10 mouse cellular contexts compared by ENCODE assay signal in the genomic region with DNA sequence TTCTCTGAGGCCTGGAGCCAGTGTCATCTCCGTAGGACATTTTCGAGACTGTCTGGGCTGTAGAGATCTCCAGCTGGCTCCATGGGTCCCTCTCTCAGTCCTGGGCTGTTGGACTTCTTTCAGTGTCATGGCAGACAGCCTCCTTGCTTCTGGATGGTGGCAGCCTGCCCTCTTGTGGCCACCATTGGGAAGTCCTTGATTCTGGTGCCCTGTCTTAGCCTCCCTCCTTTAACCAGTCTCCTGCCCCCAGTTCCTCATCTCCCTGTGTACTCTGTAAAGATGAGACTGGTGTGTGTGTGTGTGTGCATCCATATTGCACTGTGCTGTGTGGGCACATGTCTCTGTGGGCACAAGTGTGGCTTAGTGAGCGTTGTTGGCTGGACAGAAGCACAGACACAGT. TPM values are rescaled to one million over a fixed set of nuclear protein-coding genes. Genes with fewer than 3 reads are reported as not detected.
DNase-seq lines count a peak whose midpoint lies in the region; ATAC-seq and TF ChIP-seq lines count a peak whose summit lies in the region.
"Had no signal": no experiment of that assay in that cellular context is flagged by ENCODE, and none has a peak within 500 bp of the region (broad histone marks: within the 10 kb centered on the region; RNA-seq: fewer than 3 reads in every experiment).

No protein-coding gene starts in this region.

- H3K4me1 ChIP-seq in liver, embryonic 14.5 days (replicated peaks; ENCODE audit: control insufficient read depth in 2 of 2, insufficient read depth in 2 of 2, low read length in 1 of 2): no peaks in the 10 kb centered on the region
- H3K4me1 ChIP-seq in liver, embryonic 11.5 days (replicated peaks; ENCODE audit: control insufficient read depth, insufficient read depth, low read length): no peaks in the 10 kb centered on the region
- no peaks in the 10 kb centered on the region for H3K4me1 ChIP-seq in embryonic facial prominence, embryonic 11.5 days (ENCODE audit: control insufficient read depth, insufficient read depth, low read length)
- no peaks in the 10 kb centered on the region for H3K4me1 ChIP-seq in limb, embryonic 14.5 days (ENCODE audit: control insufficient read depth, insufficient read depth, low read length)
- H3K4me1 ChIP-seq: embryonic facial prominence, embryonic 13.5 days; lung, embryonic 15.5 days had no signal

- no peak for TF ChIP-seq POLR2A in limb, embryonic 14.5 days (IDR thresholded peaks at IDR 0.05; ENCODE audit: borderline replicate concordance, extremely low read depth, insufficient read depth, insufficient read length)

- H3K36me3 ChIP-seq in liver, embryonic 14.5 days (replicated peaks; ENCODE audit: control insufficient read depth, insufficient read depth, low read depth): no peaks in the 10 kb centered on the region
- H3K36me3 ChIP-seq in liver, embryonic 11.5 days (ENCODE audit: control insufficient read depth, insufficient read depth, low read length): no peaks in the 10 kb centered on the region
- H3K36me3 ChIP-seq in embryonic facial prominence, embryonic 11.5 days (replicated peaks; ENCODE audit: control insufficient read depth, insufficient read depth, low read depth, low read length): no peaks in the 10 kb centered on the region
- no peaks in the 10 kb centered on the region for H3K36me3 ChIP-seq in limb, embryonic 14.5 days (ENCODE audit: control insufficient read depth, insufficient read depth, low read length)
- H3K36me3 ChIP-seq: lung, embryonic 15.5 days had no signal

- H3K27me3 ChIP-seq in liver, embryonic 14.5 days (ENCODE audit: control insufficient read depth, insufficient read depth, low read length): no peaks in the 10 kb centered on the region
- H3K27me3 ChIP-seq in liver, embryonic 11.5 days (replicated peaks; ENCODE audit: control insufficient read depth, insufficient read depth, low read length): no peaks in the 10 kb centered on the region
- H3K27me3 ChIP-seq in embryonic facial prominence, embryonic 11.5 days (ENCODE audit: control insufficient read depth, insufficient read depth, low read length): no peaks in the 10 kb centered on the region
- H3K27me3 ChIP-seq in limb, embryonic 14.5 days (ENCODE audit: control insufficient read depth, insufficient read depth, low read length): no peaks in the 10 kb centered on the region
- H3K27me3 ChIP-seq: embryonic facial prominence, embryonic 13.5 days; lung, embryonic 15.5 days had no signal

- no peak for ATAC-seq in liver, embryonic 14.5 days (ENCODE audit: insufficient read depth)
- ATAC-seq in liver, embryonic 11.5 days (replicated peaks; ENCODE audit: low FRiP score): no peak
- ATAC-seq in embryonic facial prominence, embryonic 11.5 days (replicated peaks; ENCODE audit: insufficient number of reproducible peaks, low FRiP score, low TSS enrichment, low read depth): 0 out of 2 replicates have a peak, but pooled peaks have one; percentile 47
- ATAC-seq in inflammation-experienced regulatory T-cells, adult 6 months: peak; percentile 50
- ATAC-seq in limb, embryonic 14.5 days (ENCODE audit: low FRiP score, low read depth): 0 out of 2 replicates have a peak, but pooled peaks have one; percentile 43
- no peak for ATAC-seq in erythroblast, adult 5-6 weeks (replicated peaks; ENCODE audit: low FRiP score, poor library complexity, severe bottlenecking)

- H3K9ac ChIP-seq in liver, embryonic 14.5 days (replicated peaks): no peak overlapping the region
- no peak overlapping the region for H3K9ac ChIP-seq in liver, embryonic 11.5 days (ENCODE audit: low read depth, low read length)
- H3K9ac ChIP-seq in embryonic facial prominence, embryonic 11.5 days (replicated peaks; ENCODE audit: low read length): no peak overlapping the region
- H3K9ac ChIP-seq in limb, embryonic 14.5 days (ENCODE audit: low read depth, low read length, severe bottlenecking): no peak overlapping the region
- H3K9ac ChIP-seq: embryonic facial prominence, embryonic 13.5 days; lung, embryonic 15.5 days had no signal

- 52% methylated on average over 3 of the region's 3 CpGs for WGBS in liver, embryonic 14.5 days (ENCODE audit: insufficient replicate concordance)
- 67% methylated on average over 3 of the region's 3 CpGs for WGBS in liver, embryonic 11.5 days
- WGBS in embryonic facial prominence, embryonic 11.5 days: 62% methylated on average over 3 of the region's 3 CpGs
- 83% methylated on average over 3 of the region's 3 CpGs for WGBS in limb, embryonic 14.5 days

- no peak overlapping the region for H3K27ac ChIP-seq in liver, embryonic 14.5 days
- no peak overlapping the region for H3K27ac ChIP-seq in liver, embryonic 11.5 days (ENCODE audit: low read depth, low read length)
- no peak overlapping the region for H3K27ac ChIP-seq in embryonic facial prominence, embryonic 11.5 days (replicated peaks; ENCODE audit: low read depth, low read length)
- no peak overlapping the region for H3K27ac ChIP-seq in limb, embryonic 14.5 days (replicated peaks; ENCODE audit: low read depth, low read length)
- H3K27ac ChIP-seq: embryonic facial prominence, embryonic 13.5 days; lung, embryonic 15.5 days had no signal

- TF ChIP-seq CTCF in liver, embryonic 14.5 days (IDR thresholded peaks at IDR 0.05; ENCODE audit: low read depth): peak; percentile 81

- no peaks in the 10 kb centered on the region for H3K9me3 ChIP-seq in liver, embryonic 14.5 days (ENCODE audit: control insufficient read depth, low read length)
- no peaks in the 10 kb centered on the region for H3K9me3 ChIP-seq in liver, embryonic 11.5 days (ENCODE audit: control insufficient read depth, low read length)
- H3K9me3 ChIP-seq in embryonic facial prominence, embryonic 11.5 days (replicated peaks; ENCODE audit: control insufficient read depth, low read length): no peaks in the 10 kb centered on the region
- H3K9me3 ChIP-seq in limb, embryonic 14.5 days (ENCODE audit: control insufficient read depth, low read length): no peaks in the 10 kb centered on the region
- H3K9me3 ChIP-seq: embryonic facial prominence, embryonic 13.5 days; lung, embryonic 15.5 days had no signal

- TF ChIP-seq EP300 in liver, embryonic 14.5 days (IDR thresholded peaks at IDR 0.05; ENCODE audit: low read depth): no peak

- H3K4me3 ChIP-seq in liver, embryonic 14.5 days (ENCODE audit: insufficient read depth in 1 of 2, low read depth in 2 of 2, low read length in 2 of 2): no peak overlapping the region
- no peak overlapping the region for H3K4me3 ChIP-seq in liver, embryonic 11.5 days (ENCODE audit: low read depth, low read length)
- H3K4me3 ChIP-seq in embryonic facial prominence, embryonic 11.5 days (ENCODE audit: low read depth, low read length): no peak overlapping the region
- H3K4me3 ChIP-seq in limb, embryonic 14.5 days (replicated peaks; ENCODE audit: low read length): no peak overlapping the region
- H3K4me3 ChIP-seq: embryonic facial prominence, embryonic 13.5 days; lung, embryonic 15.5 days had no signal

- DNase-seq in liver, embryonic 14.5 days (ENCODE audit: low read depth in 3 of 3, low spot score in 3 of 3): no peak
- no peak for DNase-seq in liver, embryonic 11.5 days (ENCODE audit: low spot score)
- peak; percentile 51 for DNase-seq in adrenal gland, postnatal 25 days
- peak; percentile 50 for DNase-seq in embryonic facial prominence, embryonic 11.5 days (ENCODE audit: low spot score)
- peak; percentile 45 for DNase-seq in limb, embryonic 14.5 days (ENCODE audit: low spot score)
- peak; percentile 76 for DNase-seq in retina, embryonic 14.5 days (ENCODE audit: low spot score)

- H3K4me2 ChIP-seq in liver, embryonic 14.5 days (ENCODE audit: low read depth): no peak overlapping the region
- no peak overlapping the region for H3K4me2 ChIP-seq in liver, embryonic 11.5 days
- H3K4me2 ChIP-seq in embryonic facial prominence, embryonic 11.5 days (ENCODE audit: low read depth, low read length): no peak overlapping the region
- no peak overlapping the region for H3K4me2 ChIP-seq in limb, embryonic 14.5 days (replicated peaks; ENCODE audit: low read depth, low read length, severe bottlenecking)
- H3K4me2 ChIP-seq: embryonic facial prominence, embryonic 13.5 days; lung, embryonic 15.5 days had no signal

RNA-seq across cellular contexts. Expression of gene Crmp1, which starts 46.6 kb away (rescaled TPM):
- 0.49 and 1.3 TPM in 2 replicates for polyA plus RNA-seq in liver, embryonic 14.5 days (2012; rRNA removed)
- 0.18 and 0.34 TPM in 2 replicates for polyA plus RNA-seq in liver, embryonic 14.5 days (2014; fragmentation: Nextera tagmentation; extraction: Ambion mirVana)
- polyA plus RNA-seq in liver, embryonic 11.5 days (2014; fragmentation: Nextera tagmentation; extraction: Ambion mirVana): 9.4 and 11.8 TPM in 2 replicates
- 5.0 and 9.5 TPM in 2 replicates for total RNA-seq in adrenal gland, postnatal 25 days (2021)
- 82.9 and 96.6 TPM in 2 replicates for polyA plus RNA-seq in embryonic facial prominence, embryonic 11.5 days (2014; fragmentation: Nextera tagmentation; extraction: Ambion mirVana)
- polyA plus RNA-seq in inflammation-experienced regulatory T-cells, adult 6 months (2017; shearing (Covaris generic)): 10 to 100 TPM in 2 of 3 experiments, 1 to 10 TPM in 1; 9.3 to 31.3 (median 12.3) TPM
- 11.5 and 15.3 TPM in 2 replicates for polyA plus RNA-seq in limb, embryonic 14.5 days (2012; rRNA removed)
- 9.3 and 9.8 TPM in 2 replicates for polyA plus RNA-seq in limb, embryonic 14.5 days (2014; fragmentation: Nextera tagmentation; extraction: Ambion mirVana)
- total RNA-seq in erythroblast, adult 5-6 weeks (2015; ENCODE audit: low replicate concordance): not detected in 2 replicates
- not detected in 2 replicates for total RNA-seq in erythroblast, adult 5-6 weeks (2017; ENCODE audit: low replicate concordance)

RNA-seq across cellular contexts. Expression of gene Evc, which starts 48.3 kb away (rescaled TPM):
- polyA plus RNA-seq in liver, embryonic 14.5 days (2012; rRNA removed): 1.6 and 2.2 TPM in 2 replicates
- polyA plus RNA-seq in liver, embryonic 14.5 days (2014; fragmentation: Nextera tagmentation; extraction: Ambion mirVana): 0.91 and 1.2 TPM in 2 replicates
- polyA plus RNA-seq in liver, embryonic 11.5 days (2014; fragmentation: Nextera tagmentation; extraction: Ambion mirVana): 7.9 and 8.8 TPM in 2 replicates
- total RNA-seq in adrenal gland, postnatal 25 days (2021): 12.5 and 16.9 TPM in 2 replicates
- 15.7 and 17.7 TPM in 2 replicates for polyA plus RNA-seq in embryonic facial prominence, embryonic 11.5 days (2014; fragmentation: Nextera tagmentation; extraction: Ambion mirVana)
- not detected for polyA plus RNA-seq in inflammation-experienced regulatory T-cells, adult 6 months (2017; shearing (Covaris generic))
- polyA plus RNA-seq in limb, embryonic 14.5 days (2012; rRNA removed): 69.9 and 80.7 TPM in 2 replicates
- 23.5 and 25.6 TPM in 2 replicates for polyA plus RNA-seq in limb, embryonic 14.5 days (2014; fragmentation: Nextera tagmentation; extraction: Ambion mirVana)
- not detected in 2 replicates for total RNA-seq in erythroblast, adult 5-6 weeks (2015; ENCODE audit: low replicate concordance)
- total RNA-seq in erythroblast, adult 5-6 weeks (2017; ENCODE audit: low replicate concordance): not detected in 2 replicates

RNA-seq across cellular contexts. Expression of gene Evc2, which starts 49.9 kb away (rescaled TPM):
- polyA plus RNA-seq in liver, embryonic 14.5 days (2012; rRNA removed): 2.2 TPM in 2 replicates
- polyA plus RNA-seq in liver, embryonic 14.5 days (2014; fragmentation: Nextera tagmentation; extraction: Ambion mirVana): 0.93 and 1.3 TPM in 2 replicates
- polyA plus RNA-seq in liver, embryonic 11.5 days (2014; fragmentation: Nextera tagmentation; extraction: Ambion mirVana): 10.3 and 10.7 TPM in 2 replicates
- 19.7 and 21.4 TPM in 2 replicates for total RNA-seq in adrenal gland, postnatal 25 days (2021)
- polyA plus RNA-seq in embryonic facial prominence, embryonic 11.5 days (2014; fragmentation: Nextera tagmentation; extraction: Ambion mirVana): 14.0 and 16.0 TPM in 2 replicates
- not detected for polyA plus RNA-seq in inflammation-experienced regulatory T-cells, adult 6 months (2017; shearing (Covaris generic))
- polyA plus RNA-seq in limb, embryonic 14.5 days (2012; rRNA removed): 46.2 and 56.9 TPM in 2 replicates
- polyA plus RNA-seq in limb, embryonic 14.5 days (2014; fragmentation: Nextera tagmentation; extraction: Ambion mirVana): 22.0 and 26.6 TPM in 2 replicates
- total RNA-seq in erythroblast, adult 5-6 weeks (2015; ENCODE audit: low replicate concordance): not detected in 2 replicates
- not detected in 2 replicates for total RNA-seq in erythroblast, adult 5-6 weeks (2017; ENCODE audit: low replicate concordance)

Comparison
In these comparisons a context has a peak if more than half of its experiments do, and no peak if none do; other contexts are left out.
1. ATAC-seq: peak in embryonic facial prominence, embryonic 11.5 days (single experiment), inflammation-experienced regulatory T-cells, adult 6 months (single experiment) and limb, embryonic 14.5 days (single experiment); none in liver, embryonic 14.5 days (single experiment), liver, embryonic 11.5 days (single experiment) and erythroblast, adult 5-6 weeks (single experiment).
2. DNase-seq: peak in adrenal gland, postnatal 25 days (single experiment), embryonic facial prominence, embryonic 11.5 days (single experiment), limb, embryonic 14.5 days (single experiment) and retina, embryonic 14.5 days (single experiment); none in liver, embryonic 14.5 days (0 of 3) and liver, embryonic 11.5 days (single experiment).